Mouse (Mus musculus) myocyte (in vitro differentiated cells): ENCODE measurements around the gene Zfp512b. TPM values are rescaled to one million over a fixed set of nuclear protein-coding genes. Genes with fewer than 3 reads are reported as not detected.

Experiments
- H3K27me3 ChIP-seq: one replicate; pipeline ENCODE4 v1.6.1; 2011; ENCODE audit not compliant: control insufficient read depth, insufficient read depth, insufficient read length
- H3K36me3 ChIP-seq: one replicate; pipeline ENCODE4 v1.6.1; 2011; ENCODE audit not compliant: control insufficient read depth, insufficient read depth
- H3K4me2 ChIP-seq: one replicate; pipeline ENCODE4 v1.6.1; 2011; ENCODE audit warnings: low read depth, control low read depth
- H3K4me3 ChIP-seq: one replicate; pipeline ENCODE4 v1.5.1; 2011; ENCODE audit warnings: mild to moderate bottlenecking, control low read depth, moderate library complexity
- H3K79me2 ChIP-seq: one replicate; pipeline ENCODE4 v1.6.1; 2011; ENCODE audit not compliant: control insufficient read depth, insufficient read depth
- H3ac ChIP-seq: one replicate; pipeline ENCODE4 v1.6.1; 2011; ENCODE audit not compliant: control insufficient read depth, insufficient read length
- CEBPB ChIP-seq: IDR thresholded peaks from 2 replicates; pipeline ENCODE4 v1.6.1; 2011; ENCODE audit warnings: mild to moderate bottlenecking, moderate library complexity; ENCODE audit not compliant: poor library complexity, insufficient read depth, severe bottlenecking
- E2F4 ChIP-seq: IDR thresholded peaks from one replicate; pipeline ENCODE4 v1.6.1; 2011; ENCODE audit warnings: mild to moderate bottlenecking, control low read depth, moderate library complexity; ENCODE audit not compliant: insufficient read depth
- MAX ChIP-seq: IDR thresholded peaks from one replicate; pipeline ENCODE4 v1.6.1; 2011; ENCODE audit warnings: low read depth, mild to moderate bottlenecking, control low read depth
- MYOD1 ChIP-seq, 3 experiments: IDR thresholded peaks; one replicate each; pipeline ENCODE4 v1.6.1; 2011; ENCODE audit warnings: control low read depth in 2 of 3, low read depth in 2 of 3, mild to moderate bottlenecking in 2 of 3, moderate library complexity in 1 of 3; ENCODE audit not compliant: insufficient read length in 2 of 3, control insufficient read depth in 1 of 3
- MYOG ChIP-seq, 3 experiments: IDR thresholded peaks; one replicate each; pipeline ENCODE4 v1.6.1; 2011; ENCODE audit warnings: control low read depth in 2 of 3, low read depth in 2 of 3, mild to moderate bottlenecking in 2 of 3; ENCODE audit not compliant: insufficient read length in 2 of 3, control insufficient read depth in 1 of 3, insufficient read depth in 1 of 3
- POLR2A ChIP-seq: IDR thresholded peaks from one replicate; pipeline ENCODE4 v1.6.1; 2011; ENCODE audit warnings: low read depth, mild to moderate bottlenecking, control low read depth, moderate library complexity; ENCODE audit not compliant: insufficient read length
- POLR2AphosphoS2 ChIP-seq: IDR thresholded peaks from one replicate; pipeline ENCODE4 v1.6.1; 2011; ENCODE audit warnings: low read depth, control low read depth; ENCODE audit not compliant: insufficient read length
- REST ChIP-seq: IDR thresholded peaks from one replicate; pipeline ENCODE4 v1.6.1; 2011; ENCODE audit warnings: mild to moderate bottlenecking, control low read depth, moderate library complexity; ENCODE audit not compliant: insufficient read depth, insufficient read length
- SRF ChIP-seq: IDR thresholded peaks from one replicate; pipeline ENCODE4 v1.6.1; 2011; ENCODE audit warnings: low read depth; ENCODE audit not compliant: control insufficient read depth, insufficient read length
- TCF12 ChIP-seq: IDR thresholded peaks from one replicate; pipeline ENCODE4 v1.6.1; 2011; ENCODE audit warnings: mild to moderate bottlenecking, control low read depth; ENCODE audit not compliant: poor library complexity, insufficient read depth, severe bottlenecking
- TCF3 ChIP-seq: IDR thresholded peaks from one replicate; pipeline ENCODE4 v1.6.1; 2011; ENCODE audit warnings: low read depth, control low read depth; ENCODE audit not compliant: insufficient read length
- USF1 ChIP-seq: IDR thresholded peaks from one replicate; pipeline ENCODE4 v1.6.1; 2011; ENCODE audit warnings: low read depth, mild to moderate bottlenecking, control low read depth, moderate library complexity
- polyA plus RNA-seq: library from polyadenylated mRNA; unstranded; fragments of >200 nt; fragmentation: generic; extraction: Trizol; gene quantifications from one replicate; pipeline ENCODE4 v1.2.1, GENCODE M21; 2012; ENCODE audit warnings: missing spikeins

Zfp512b gene
- polyA plus RNA-seq, 1 experiment: 7.0 TPM

- Histone ChIP-seq H3K79me2 (peaks cover 24% of the 10 kb centered on the region), H3K4me3 (no peak within 1 kb of the TSS), H3K4me2 (peak within 1 kb of the TSS; percentile 60), H3K36me3 (no peaks in the 10 kb centered on the region), H3K27me3 (no peaks in the 10 kb centered on the region), H3ac (no peak within 1 kb of the TSS)
- TF ChIP-seq MAX (no peak), CEBPB (no peak), POLR2AphosphoS2 (no peak), SRF (no peak), TCF12 (no peak)
Measured at GRCm38 (mm10) chr2:181598454-181599351, 6.1 kb upstream of the Zfp512b start, which contains the start of gene Samd10. Gene Samd10 (minus strand): TSS chr2:181599212.

DNA sequence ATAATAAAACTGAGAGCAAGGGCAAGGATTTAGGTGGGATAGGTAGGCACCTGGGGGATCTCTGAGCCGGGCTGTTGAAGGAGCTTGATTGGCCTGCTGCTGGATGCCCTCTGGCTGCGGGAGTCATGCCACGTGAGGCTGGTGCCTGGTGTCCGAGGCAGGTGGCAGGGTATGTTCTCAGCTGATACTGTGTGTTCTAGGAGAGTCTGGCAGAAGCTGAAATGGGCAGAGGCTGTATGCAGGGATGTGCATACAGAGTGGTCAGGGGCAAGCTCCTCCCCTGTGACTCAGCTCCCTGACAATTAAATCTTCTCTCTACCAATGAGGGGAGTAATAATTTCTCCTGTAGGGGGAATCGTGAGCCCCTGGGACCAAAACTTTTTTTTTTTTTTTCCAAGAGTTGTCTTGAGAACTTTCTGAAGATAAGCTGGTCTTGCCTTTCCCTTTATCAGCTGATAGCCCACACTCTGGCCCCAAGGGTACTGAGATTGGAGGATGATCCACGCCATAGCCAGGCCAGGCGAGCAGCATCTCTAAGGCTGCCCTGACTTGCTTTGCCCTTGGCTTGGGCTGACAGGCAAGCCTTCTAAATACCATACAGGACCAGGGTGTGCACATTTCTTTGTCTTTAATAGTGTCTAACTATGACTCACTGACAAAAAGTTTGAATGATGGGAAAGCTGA, 4.9 kb upstream of the Zfp512b start:
- no peak for TF ChIP-seq REST
- peak in 1 of 3 experiments; percentile 25 for TF ChIP-seq MYOD1 (IDR thresholded peaks at IDR 0.05; ENCODE audit: control insufficient read depth in 1 of 3, insufficient read length in 2 of 3, low read depth in 2 of 3)
- H3K4me2 ChIP-seq: no peak overlapping the region
- no peaks in the 10 kb centered on the region for H3K27me3 ChIP-seq
- no peak overlapping the region for H3ac ChIP-seq
- H3K79me2 ChIP-seq: peaks cover 12% of the 10 kb centered on the region
- H3K36me3 ChIP-seq: no peaks in the 10 kb centered on the region
- H3K4me3 ChIP-seq: no peak overlapping the region

GRCm38 (mm10) chr2:181596221-181596960, 3.8 kb upstream of the Zfp512b start:
- H3ac ChIP-seq: no peak overlapping the region
- no peak overlapping the region for H3K4me2 ChIP-seq
- no peak for TF ChIP-seq CEBPB
- TF ChIP-seq USF1: no peak
- TF ChIP-seq TCF3: no peak
- TF ChIP-seq MYOG (IDR thresholded peaks at IDR 0.05; ENCODE audit: control insufficient read depth in 1 of 3, insufficient read depth in 1 of 3, insufficient read length in 2 of 3, low read depth in 2 of 3): no peak
- TF ChIP-seq REST: no peak
- no peak for TF ChIP-seq POLR2AphosphoS2
- no peak for TF ChIP-seq SRF
- TF ChIP-seq TCF12: no peak
- TF ChIP-seq POLR2A: no peak
- TF ChIP-seq MYOD1 (IDR thresholded peaks at IDR 0.05; ENCODE audit: control insufficient read depth in 1 of 3, insufficient read length in 2 of 3, low read depth in 2 of 3): no peak
- TF ChIP-seq MAX: no peak
- no peak for TF ChIP-seq E2F4
- H3K36me3 ChIP-seq: no peaks in the 10 kb centered on the region
- H3K79me2 ChIP-seq: peaks cover under 1% of the 10 kb centered on the region
- H3K4me3 ChIP-seq: no peak overlapping the region
- no peaks in the 10 kb centered on the region for H3K27me3 ChIP-seq

GRCm38 (mm10) chr2:181594946-181595696, 2.5 kb upstream of the Zfp512b start:
- H3K4me3 ChIP-seq: no peak overlapping the region
- no peak for TF ChIP-seq USF1
- no peaks in the 10 kb centered on the region for H3K27me3 ChIP-seq

DNA sequence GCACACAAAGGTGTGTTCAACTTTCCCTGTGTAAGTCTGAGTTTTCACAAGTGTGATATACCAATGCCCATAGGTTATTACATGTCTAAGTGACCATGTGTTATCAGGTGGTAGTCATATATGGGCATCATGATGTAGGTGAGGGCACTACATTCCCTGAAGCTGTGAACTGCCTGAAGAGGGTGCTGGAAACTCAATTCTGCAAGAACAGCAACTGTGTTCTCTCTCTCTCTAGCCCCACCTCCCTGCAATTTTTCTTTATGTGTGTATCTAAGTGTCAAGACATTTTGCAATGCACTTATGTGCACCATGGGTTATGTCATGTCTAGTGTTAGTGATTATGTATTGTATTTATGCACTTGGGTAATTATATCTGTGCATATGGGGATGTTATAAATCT, 1.3 kb upstream of the Zfp512b start:
- no peaks in the 10 kb centered on the region for H3K27me3 ChIP-seq
- no peaks in the 10 kb centered on the region for H3K36me3 ChIP-seq
- H3K4me2 ChIP-seq: no peak overlapping the region
- no peaks in the 10 kb centered on the region for H3K79me2 ChIP-seq
- H3ac ChIP-seq: no peak overlapping the region
- H3K4me3 ChIP-seq: no peak overlapping the region
- TF ChIP-seq POLR2A (no peak), REST (no peak), TCF3 (no peak), TCF12 (no peak), MYOD1 (IDR thresholded peaks at IDR 0.05; ENCODE audit: control insufficient read depth in 1 of 3, insufficient read length in 2 of 3, low read depth in 2 of 3) (no peak), SRF (no peak), CEBPB (no peak), POLR2AphosphoS2 (no peak)

More at GRCm38 (mm10) chr2:181594946-181595696, 2.5 kb upstream of the Zfp512b start:
- no peak overlapping the region for H3K4me2 ChIP-seq
- H3ac ChIP-seq: no peak overlapping the region
- H3K79me2 ChIP-seq: no peaks in the 10 kb centered on the region
- no peaks in the 10 kb centered on the region for H3K36me3 ChIP-seq
